Mouse (Mus musculus) embryo, embryonic 9.5 days (tissue): Measurements from ENCODE around the gene Socs7.
"Not testable (repeated sequence)": the region's sequence is repeated elsewhere in the genome, so short reads cannot be mapped to it uniquely, and the experiment has no call there.

Experiments used
- DNase-seq: peaks from one replicate; pipeline ENCODE4 v3.0.0-alpha.2; 2017; ENCODE audit errors: extremely low spot score

Gene Socs7

DNA sequence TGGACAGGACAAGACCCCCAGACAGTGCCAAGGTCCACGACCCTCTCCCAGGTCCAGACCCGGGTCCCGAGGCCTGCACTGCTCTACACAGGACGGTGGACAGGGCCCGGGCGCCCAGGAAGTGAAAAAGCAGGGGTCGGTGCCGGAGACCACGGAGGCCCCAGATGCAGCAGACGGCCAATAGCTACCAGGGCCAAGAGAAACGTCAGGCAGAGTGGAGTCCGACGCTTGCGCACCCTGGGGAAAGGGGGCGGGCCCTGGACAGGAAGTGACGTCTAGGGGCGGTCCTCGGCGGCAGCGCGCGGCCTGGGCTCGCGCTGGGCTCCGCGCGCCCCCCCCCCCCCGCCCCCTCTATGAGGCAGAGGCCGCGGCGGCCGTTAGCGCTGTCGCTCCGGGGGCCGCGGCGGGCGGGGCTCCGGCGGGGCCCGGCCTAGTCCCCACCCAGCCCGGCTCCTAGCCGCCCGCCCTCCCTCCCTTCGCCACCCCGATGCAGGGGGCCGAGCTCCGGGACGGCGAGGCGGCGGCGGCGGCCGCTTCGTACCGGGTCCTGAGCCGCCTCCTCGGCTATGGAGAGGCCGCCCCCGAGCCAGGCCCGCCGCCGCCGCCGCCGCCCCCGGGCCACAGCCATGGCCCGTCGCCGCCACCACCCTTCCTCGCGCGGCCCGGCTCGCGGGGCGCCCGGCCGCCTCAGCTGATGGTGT lies at the start of gene Socs7:
Socs7 (plus strand) TSS at position 604 of the 701 bp plus-strand sequence.
- peak; percentile 95 for DNase-seq

GRCm38 (mm10) chr11:97312871-97313270 lies 49.5 kb upstream of the Socs7 start:
- DNase-seq = not testable (repeated sequence)

DNA sequence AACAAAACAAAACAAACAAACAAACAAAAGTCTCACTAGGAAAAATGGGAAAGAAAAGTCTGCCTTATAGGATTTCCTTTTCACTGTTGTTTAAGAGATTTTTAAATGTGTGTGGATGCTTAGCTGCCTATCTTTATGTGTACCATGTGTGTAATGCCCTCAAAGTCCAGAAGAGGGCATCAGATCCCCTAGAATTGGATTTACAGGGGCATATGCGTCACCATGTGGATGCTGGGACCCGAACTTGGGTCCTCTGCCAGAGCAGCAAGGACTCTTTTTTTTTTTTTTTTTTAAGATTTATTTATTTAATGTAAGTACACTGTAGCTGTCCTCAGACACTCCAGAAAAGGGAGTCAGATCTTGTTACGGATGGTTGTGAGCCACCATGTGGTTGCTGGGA lies 48.2 kb upstream of the Socs7 start:
- no peak for DNase-seq

DNA sequence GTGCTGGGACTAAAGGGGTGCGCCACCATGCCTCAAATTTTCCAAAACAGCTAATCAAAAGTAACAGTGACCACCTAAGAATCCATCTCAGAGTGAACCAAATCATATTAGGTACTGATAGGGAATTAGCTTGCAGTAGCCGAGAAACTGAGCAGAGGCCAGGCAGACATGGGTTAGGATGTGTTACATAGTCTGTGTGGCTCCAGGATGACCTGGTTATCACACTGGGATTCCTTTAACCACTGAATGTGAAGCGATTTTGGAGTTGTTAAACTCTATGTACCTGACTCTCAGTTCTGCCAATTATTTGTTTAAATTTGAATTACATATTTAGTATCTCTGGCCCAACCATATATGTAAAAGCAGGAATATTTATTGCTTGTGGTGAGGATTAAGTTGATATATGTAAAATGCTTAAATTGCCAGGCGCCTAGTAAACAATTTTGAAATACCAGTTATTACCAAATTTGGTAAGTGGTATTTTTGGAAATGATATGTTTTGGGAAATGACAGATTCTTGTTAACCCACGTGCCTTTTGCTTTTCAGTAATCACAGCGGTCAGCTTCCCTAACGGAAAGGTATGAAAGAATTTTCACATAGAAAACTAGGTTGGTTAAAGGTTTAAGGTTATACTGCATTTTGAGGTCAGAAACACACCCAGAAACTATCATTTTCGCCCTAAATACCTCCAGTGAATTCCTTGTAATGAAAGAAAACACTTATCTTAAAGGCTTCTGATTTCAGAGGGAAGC lies 47.4 kb upstream of the Socs7 start:
- no peak for DNase-seq

DNA sequence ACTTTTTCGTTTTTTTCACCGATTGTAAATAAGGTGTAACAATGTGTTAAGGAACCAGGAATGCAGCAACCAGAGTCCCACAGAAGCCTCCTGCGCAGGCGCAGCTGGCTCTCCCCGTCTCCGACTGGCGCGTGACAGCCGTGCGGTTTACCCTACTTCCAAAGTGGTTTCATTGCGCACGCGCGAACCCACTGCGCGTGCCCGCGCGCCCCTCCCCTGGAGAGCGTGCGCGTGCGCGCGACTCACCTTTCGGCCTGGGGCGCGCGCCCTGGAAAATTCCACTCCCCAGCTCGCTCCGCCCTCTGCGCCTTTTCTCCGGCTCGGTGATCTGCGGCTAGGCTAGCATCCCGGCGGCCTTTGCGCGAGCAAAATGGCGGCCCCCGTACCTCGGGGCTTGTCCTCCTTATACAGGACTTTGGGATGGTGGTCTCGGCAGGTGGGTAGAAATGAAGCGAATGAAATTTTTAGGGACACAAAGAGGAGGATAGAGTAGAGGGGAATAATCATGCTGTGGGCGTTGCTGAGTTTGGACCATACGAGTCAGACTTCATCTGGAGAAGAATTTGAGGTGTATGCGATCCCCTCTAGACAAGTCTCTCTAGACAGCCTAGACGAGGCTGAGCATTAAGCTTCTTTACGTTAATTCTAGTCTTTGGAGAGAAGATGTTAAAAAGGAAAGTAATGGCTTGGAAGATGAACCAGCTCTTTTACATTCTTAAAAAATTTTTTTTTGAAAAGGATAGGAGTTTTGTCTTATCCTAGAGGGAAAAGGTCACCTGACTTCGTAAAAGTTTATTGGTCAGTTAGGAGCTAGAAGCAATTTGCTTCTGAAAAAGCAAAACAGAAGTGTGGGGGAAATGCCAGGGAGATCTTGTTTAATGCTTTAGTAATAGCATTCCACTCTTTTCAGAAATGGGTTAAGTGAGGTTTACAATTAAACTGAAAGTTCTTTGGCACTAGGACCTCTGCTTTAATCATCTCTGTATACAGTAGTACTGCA lies 46.5 kb upstream of the Socs7 start, which contains the start of gene Mrpl45:
Mrpl45 (plus strand) TSS at position 213 of the 1,000 bp plus-strand sequence.
- peak; percentile 99 for DNase-seq

DNA sequence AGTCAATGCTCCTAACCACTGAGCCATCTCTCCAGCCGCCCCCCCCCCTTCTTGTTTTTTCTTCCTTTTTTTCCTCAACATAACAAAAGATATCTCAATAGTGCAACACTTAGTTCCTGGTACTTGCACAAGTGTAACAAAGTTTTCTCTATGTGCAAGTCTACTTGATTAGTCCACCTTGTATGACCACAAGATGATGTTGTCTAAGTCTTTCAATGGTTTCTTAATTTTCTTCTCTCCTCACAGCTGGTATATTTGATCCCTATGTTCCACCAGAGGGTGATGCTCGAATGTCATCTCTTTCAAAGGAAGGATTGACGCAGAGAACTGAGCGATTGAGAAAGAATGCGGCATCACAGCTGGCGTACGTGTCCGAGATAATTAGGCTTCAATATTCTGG lies 41.2 kb upstream of the Socs7 start:
- DNase-seq = no peak

GRCm38 (mm10) chr11:97321894-97322600 lies 40.3 kb upstream of the Socs7 start:
- not testable (repeated sequence) for DNase-seq

DNA sequence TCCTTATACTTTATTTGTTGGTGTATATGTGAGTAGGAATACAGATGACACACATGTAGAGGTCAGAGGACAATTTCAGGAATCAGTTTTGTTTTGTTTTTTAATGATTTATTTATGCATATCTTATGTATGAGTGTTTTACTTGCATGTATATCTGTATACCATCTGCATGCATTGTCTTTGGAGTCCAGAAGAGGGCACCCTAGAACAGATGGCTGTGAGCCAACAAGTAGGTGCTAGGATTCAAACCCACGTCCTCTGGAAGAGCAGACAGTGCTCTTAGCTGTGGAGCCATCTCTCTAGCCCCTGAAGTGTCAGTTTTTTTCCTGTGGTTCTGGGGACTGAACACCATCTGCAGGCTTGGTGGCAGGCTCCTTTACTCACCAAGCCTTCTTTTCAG lies 37.1 kb upstream of the Socs7 start:
- DNase-seq = no peak

- DNase-seq = peak; percentile 69
Observed at GRCm38 (mm10) chr11:97328148-97328547, 34.2 kb upstream of the Socs7 start.

GRCm38 (mm10) chr11:97330315-97330714 lies 32.0 kb upstream of the Socs7 start:
- no peak for DNase-seq

GRCm38 (mm10) chr11:97331231-97332190 lies 30.8 kb upstream of the Socs7 start:
- DNase-seq = no peak

DNA sequence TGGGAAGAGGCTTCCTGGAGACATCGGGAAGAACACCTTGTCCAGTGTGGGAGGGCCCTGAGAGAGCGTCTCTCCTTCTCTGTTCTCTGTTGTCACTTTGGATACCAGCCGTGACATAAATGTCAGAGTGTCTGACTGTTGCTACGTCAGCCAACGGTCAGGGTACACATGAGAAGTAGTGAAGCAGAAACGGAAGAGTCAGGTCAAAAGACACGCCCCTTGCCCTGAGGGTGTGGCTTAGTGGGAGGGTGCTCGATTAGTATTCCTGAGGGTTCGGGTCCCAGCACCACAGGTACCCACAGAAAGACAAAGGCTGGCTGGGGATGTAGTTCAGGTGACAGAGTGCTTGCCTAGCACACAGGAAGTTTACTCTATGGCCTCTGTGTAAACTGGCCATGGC lies 29.3 kb upstream of the Socs7 start:
- DNase-seq = no peak

GRCm38 (mm10) chr11:97333896-97334295 lies 28.5 kb upstream of the Socs7 start:
- no peak for DNase-seq

- DNase-seq = no peak
Observed at GRCm38 (mm10) chr11:97334400-97334799, 28.0 kb upstream of the Socs7 start.

DNA sequence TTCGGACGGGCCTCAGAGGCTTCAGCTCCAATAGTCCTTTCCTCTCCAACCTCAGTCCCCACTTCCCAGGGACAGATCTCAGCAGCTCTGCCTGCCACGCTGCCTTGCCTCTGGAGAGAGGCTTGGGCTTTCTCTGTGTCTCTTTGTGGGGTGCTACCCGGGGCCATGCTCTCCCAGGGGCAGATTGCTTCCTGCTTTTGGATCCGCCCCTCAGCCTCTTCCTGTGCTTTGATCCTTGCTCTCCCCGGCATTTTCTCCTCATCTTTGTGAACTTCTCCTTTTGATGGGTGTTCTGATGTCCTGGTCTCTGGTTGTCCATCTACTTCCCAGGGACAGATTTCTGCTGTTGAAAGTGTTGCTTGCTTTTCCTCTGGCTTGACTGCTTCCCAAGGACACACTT lies 26.1 kb upstream of the Socs7 start:
- DNase-seq = no peak

- no peak for DNase-seq
Observed at GRCm38 (mm10) chr11:97336751-97337345, 25.5 kb upstream of the Socs7 start.

DNA sequence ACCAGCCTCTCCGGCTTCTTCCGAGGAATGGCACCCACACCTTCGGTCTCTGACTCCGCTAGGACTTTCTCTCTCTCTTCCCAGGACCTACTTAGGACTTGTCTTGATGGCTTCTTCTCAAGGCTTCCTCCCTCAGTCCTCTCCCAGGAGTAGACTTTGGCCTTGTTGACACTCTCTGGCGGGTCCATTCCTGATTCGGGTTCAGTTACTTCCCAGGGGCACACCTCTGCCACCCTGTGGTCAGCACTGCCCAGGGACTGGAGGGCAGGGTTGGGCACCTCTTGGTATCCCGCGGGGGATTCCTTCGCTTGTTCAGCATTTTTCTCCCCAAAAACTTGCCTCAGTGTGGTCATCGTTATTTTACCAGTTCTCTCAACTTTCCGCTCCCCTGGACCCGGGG lies 25.0 kb upstream of the Socs7 start:
- no peak for DNase-seq

DNA sequence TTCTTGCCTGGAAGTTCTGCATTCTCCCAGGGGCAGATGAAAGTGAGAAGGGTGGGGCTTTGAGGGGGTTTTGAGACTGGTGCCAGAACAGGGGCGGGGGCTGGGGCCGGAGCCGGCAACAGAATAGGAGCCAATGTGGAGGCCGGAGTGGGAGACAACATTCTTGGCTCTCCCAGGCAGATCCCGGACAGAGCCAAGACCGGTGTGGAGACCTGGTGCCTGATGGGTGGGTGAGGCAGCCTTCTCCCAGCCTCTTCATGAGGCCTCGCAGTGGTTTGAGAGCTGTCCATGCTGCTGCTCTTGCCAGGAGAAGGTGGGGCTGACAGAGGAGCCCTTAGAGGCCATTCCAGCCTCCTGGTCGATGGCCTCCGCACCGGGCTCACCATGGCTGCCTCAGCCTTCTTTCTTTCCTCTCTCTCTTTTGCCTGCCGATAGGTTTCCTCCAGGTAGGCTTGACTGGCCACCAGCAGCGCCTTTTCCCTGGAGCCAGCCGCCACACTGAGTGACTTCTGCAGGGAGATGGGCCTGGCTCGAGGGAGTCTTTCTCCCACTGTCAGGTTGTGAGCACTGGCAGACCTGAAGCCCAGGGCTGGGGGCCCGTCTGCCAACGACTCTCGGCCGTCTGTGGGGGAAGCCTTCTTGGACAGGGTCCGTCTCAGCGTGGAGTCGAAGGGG lies 23.9 kb upstream of the Socs7 start:
- DNase-seq = no peak

DNA sequence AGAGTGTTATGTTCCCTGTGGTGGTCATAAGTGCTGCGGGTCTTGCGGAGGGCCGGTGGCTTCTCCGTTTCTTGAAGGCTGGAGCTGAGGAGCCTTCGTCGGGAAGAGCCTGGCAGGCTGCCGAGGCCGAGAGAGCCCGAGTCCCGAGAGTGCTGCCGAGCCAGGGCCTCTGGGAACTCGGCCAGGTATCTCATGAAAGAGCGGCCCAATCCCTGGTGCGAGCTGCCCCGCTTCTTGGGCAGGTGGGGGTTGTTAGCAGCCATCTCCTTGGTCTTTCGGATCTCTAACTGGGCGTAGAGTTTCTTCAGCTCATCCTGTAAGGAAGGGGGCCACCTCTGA lies 23.4 kb upstream of the Socs7 start:
- DNase-seq = no peak
